Mouse (Mus musculus) liver, embryonic 11.5 days (tissue): Measurements from ENCODE around the gene Peli1. TPM values are rescaled to one million over a fixed set of nuclear protein-coding genes. Genes with fewer than 3 reads are reported as not detected.

Experiments
- ATAC-seq: fragments of 200-750 bp; cut with Nextera tagmentation; replicated peaks from 2 replicates; pipeline ENCODE4 v1.8.0; 2017; ENCODE audit warnings: moderate number of reproducible peaks, mild to moderate bottlenecking, moderate TSS enrichment, moderate library complexity; ENCODE audit not compliant: low FRiP score
- DNase-seq: peaks from one replicate; pipeline ENCODE4 v3.0.0-alpha.2; 2017; ENCODE audit warnings: low spot score
- H3K27ac ChIP-seq: fragments of 300-500 bp; sonication (generic); 2 replicates; pipeline ENCODE4 v1.5.1; 2014; ENCODE audit warnings: mild to moderate bottlenecking, low read depth, low read length, control low read depth
- H3K27me3 ChIP-seq: fragments of 300-500 bp; sonication (generic); replicated peaks from 2 replicates; pipeline ENCODE4 v1.6.1; 2014; ENCODE audit warnings: low read length, mixed read lengths; ENCODE audit not compliant: control insufficient read depth, insufficient read depth
- H3K36me3 ChIP-seq: fragments of 300-500 bp; sonication (generic); 2 replicates; pipeline ENCODE4 v1.6.1; 2014; ENCODE audit warnings: mild to moderate bottlenecking, low read length, moderate library complexity, mixed read lengths; ENCODE audit not compliant: control insufficient read depth, insufficient read depth
- H3K4me1 ChIP-seq: fragments of 300-500 bp; sonication (generic); replicated peaks from 2 replicates; pipeline ENCODE4 v1.6.1; 2014; ENCODE audit warnings: low read length, mixed read lengths; ENCODE audit not compliant: control insufficient read depth, insufficient read depth
- H3K4me2 ChIP-seq: fragments of 300-500 bp; sonication (generic); 2 replicates; pipeline ENCODE4 v1.6.1; 2014; ENCODE audit warnings: mild to moderate bottlenecking, control low read depth, moderate library complexity
- H3K4me3 ChIP-seq: fragments of 300-500 bp; sonication (generic); 2 replicates; pipeline ENCODE4 v1.5.1; 2014; ENCODE audit warnings: low read depth, low read length, control low read depth
- H3K9ac ChIP-seq: fragments of 300-500 bp; sonication (generic); 2 replicates; pipeline ENCODE4 v1.6.1; 2014; ENCODE audit warnings: low read depth, low read length, control low read depth
- H3K9me3 ChIP-seq: fragments of 300-500 bp; sonication (generic); 2 replicates; pipeline ENCODE4 v1.6.1; 2016; ENCODE audit warnings: low read length, inconsistent platforms, mixed read lengths; ENCODE audit not compliant: control insufficient read depth
- WGBS: fragments of 180-500 bp; shearing (Covaris S2); extraction: QIAGEN DNeasy Blood & Tissue Kit; methylation state at CpG from one replicate; pipeline ENCODE4 v1.1.7; 2014; 5-methylcytosine and 5-hydroxymethylcytosine counted together
- polyA plus RNA-seq: library from polyadenylated mRNA; unstranded; fragments of >200 nt; fragmentation: Nextera tagmentation; extraction: Ambion mirVana; gene quantifications from 2 replicates; pipeline ENCODE4 v1.2.1, GENCODE M21; 2014

The Peli1 gene
- polyA plus RNA-seq, 1 experiment from 2014 or later = 25.2 TPM

DNA sequence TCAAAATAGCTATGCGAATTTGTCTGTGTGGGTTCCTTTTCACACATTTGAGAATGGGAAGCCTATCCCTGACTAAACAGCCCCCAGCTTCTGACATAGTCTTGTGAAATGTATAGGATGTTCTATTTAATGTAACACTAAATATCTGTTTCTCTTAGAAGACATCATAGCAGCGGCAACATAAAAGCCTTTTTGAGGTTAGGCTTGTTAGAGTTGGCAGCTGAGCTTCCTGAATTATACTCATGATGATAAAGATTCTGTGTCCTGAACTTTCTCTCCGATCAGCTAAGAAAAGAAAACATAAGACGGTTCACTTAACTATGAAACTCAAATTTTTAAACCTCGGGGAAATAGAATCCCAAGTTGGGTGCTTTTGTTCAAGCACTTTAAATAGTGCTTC, 59.2 kb downstream of the Peli1 start:
- ATAC-seq (no peak), DNase-seq (no peak)
- peaks cover 8% of the 10 kb centered on the region for H3K36me3 ChIP-seq
- H3K27me3 ChIP-seq = no peaks in the 10 kb centered on the region
- WGBS = 91% methylated on average over 5 of the region's 5 CpGs
- no peaks in the 10 kb centered on the region for H3K4me1 ChIP-seq
- H3K4me2 ChIP-seq = no peak overlapping the region
- no peak overlapping the region for H3K9ac ChIP-seq
- H3K9me3 ChIP-seq = no peaks in the 10 kb centered on the region
- no peak overlapping the region for H3K27ac ChIP-seq
- H3K4me3 ChIP-seq = no peak overlapping the region

GRCm38 (mm10) chr11:21151672-21152071, 60.6 kb downstream of the Peli1 start:
- DNase-seq = no peak
- Histone ChIP-seq H3K9me3 (no peaks in the 10 kb centered on the region), H3K4me1 (no peaks in the 10 kb centered on the region), H3K4me3 (no peak overlapping the region), H3K36me3 (peaks cover 8% of the 10 kb centered on the region), H3K9ac (no peak overlapping the region), H3K4me2 (no peak overlapping the region), H3K27me3 (no peaks in the 10 kb centered on the region), H3K27ac (no peak overlapping the region)
- ATAC-seq = no peak
- 83% methylated on average over 1 of the region's 1 CpGs for WGBS

DNA sequence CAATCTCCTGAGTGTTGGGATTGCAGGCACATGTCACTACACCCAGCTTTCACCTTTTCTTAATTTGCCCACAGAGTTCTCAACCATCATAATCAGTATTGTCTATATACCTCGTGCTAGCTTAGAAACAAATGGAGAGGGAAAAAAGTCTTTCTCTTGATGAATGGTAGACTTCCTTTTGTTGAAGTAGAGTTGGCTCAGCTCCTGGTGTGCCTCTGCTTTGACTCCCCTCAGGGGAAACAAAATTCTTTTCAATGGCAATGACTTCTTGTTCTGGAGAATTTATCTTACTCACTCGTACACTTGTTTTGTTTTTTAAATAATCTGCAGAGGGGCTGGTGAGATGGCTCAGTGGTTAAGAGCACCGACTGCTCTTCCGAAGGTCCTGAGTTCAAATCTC, 62.0 kb downstream of the Peli1 start:
- Histone ChIP-seq H3K4me1 (no peaks in the 10 kb centered on the region), H3K36me3 (peaks cover 6% of the 10 kb centered on the region), H3K4me3 (no peak overlapping the region), H3K4me2 (no peak overlapping the region), H3K27me3 (no peaks in the 10 kb centered on the region), H3K27ac (no peak overlapping the region), H3K9ac (no peak overlapping the region), H3K9me3 (no peaks in the 10 kb centered on the region)
- no peak for ATAC-seq
- WGBS = 83% methylated on average over 4 of the region's 4 CpGs
- DNase-seq = no peak

GRCm38 (mm10) chr11:21157595-21157994, 66.5 kb downstream of the Peli1 start:
- Histone ChIP-seq H3K9ac (no peak overlapping the region), H3K4me2 (no peak overlapping the region), H3K4me1 (no peaks in the 10 kb centered on the region), H3K36me3 (peaks cover 3% of the 10 kb centered on the region; the same call in 1 of the 2 replicates), H3K27me3 (no peaks in the 10 kb centered on the region), H3K27ac (no peak overlapping the region), H3K9me3 (no peaks in the 10 kb centered on the region), H3K4me3 (no peak overlapping the region)
- no peak for ATAC-seq
- 74% methylated on average over 4 of the region's 4 CpGs for WGBS
- no peak for DNase-seq

DNA sequence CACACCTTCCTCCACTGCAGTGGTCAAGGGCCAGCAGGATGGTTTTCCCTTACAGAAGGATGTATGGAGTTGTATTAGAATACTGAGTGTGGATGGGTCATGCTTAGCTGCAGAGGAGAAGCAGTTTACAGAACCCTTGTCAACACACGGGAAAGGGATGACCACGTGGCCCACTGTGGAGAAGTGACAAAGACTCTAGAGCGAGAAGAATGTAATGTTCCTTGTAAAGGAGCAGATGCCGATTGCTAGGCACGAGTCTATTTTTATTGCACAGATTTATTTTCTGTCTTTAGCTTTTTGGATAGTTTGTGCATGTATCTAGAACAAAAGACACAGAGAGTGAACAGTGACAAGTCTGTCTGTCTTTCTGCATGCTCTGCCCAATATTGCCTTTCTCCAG, 71.0 kb downstream of the Peli1 start:
- H3K4me1 ChIP-seq = peaks cover 3% of the 10 kb centered on the region; the same call in 1 of the 2 replicates
- H3K9me3 ChIP-seq = no peaks in the 10 kb centered on the region
- H3K9ac ChIP-seq = no peak overlapping the region
- no peak overlapping the region for H3K4me3 ChIP-seq
- ATAC-seq (no peak), DNase-seq (no peak)
- H3K27me3 ChIP-seq = no peaks in the 10 kb centered on the region
- WGBS = 81% methylated on average over 5 of the region's 5 CpGs
- H3K4me2 ChIP-seq = no peak overlapping the region
- no peak overlapping the region for H3K27ac ChIP-seq
- H3K36me3 ChIP-seq = no peaks in the 10 kb centered on the region

DNA sequence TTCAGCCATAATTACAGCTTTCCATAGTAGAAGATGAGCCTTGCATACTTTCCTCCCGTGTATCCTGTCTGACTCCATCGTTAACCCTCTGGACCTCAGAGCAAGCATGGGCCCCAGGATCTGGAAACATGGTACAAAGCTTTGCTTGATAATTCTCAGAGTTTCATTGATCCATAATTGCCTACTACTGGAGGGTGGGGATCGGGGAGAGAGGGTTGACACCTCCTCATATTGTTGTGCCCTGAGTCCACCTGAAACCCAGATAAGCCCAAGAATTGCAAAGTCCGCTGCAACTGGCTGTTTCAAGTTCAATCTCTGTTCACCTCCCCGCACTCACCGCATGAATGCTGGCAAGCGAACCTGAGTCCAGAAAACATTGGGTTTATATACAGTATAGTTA, 72.1 kb downstream of the Peli1 start:
- Histone ChIP-seq H3K36me3 (no peaks in the 10 kb centered on the region), H3K9ac (no peak overlapping the region), H3K4me3 (no peak overlapping the region), H3K9me3 (no peaks in the 10 kb centered on the region), H3K27ac (no peak overlapping the region), H3K4me2 (no peak overlapping the region), H3K27me3 (no peaks in the 10 kb centered on the region), H3K4me1 (peaks cover 3% of the 10 kb centered on the region; the same call in 1 of the 2 replicates)
- WGBS = 66% methylated on average over 7 of the region's 7 CpGs
- no peak for DNase-seq
- no peak for ATAC-seq

GRCm38 (mm10) chr11:21163673-21164072, 72.6 kb downstream of the Peli1 start:
- Histone ChIP-seq H3K4me1 (peaks cover 3% of the 10 kb centered on the region; the same call in 1 of the 2 replicates), H3K4me2 (no peak overlapping the region), H3K9me3 (no peaks in the 10 kb centered on the region), H3K27me3 (no peaks in the 10 kb centered on the region), H3K4me3 (no peak overlapping the region), H3K27ac (no peak overlapping the region), H3K9ac (no peak overlapping the region), H3K36me3 (no peaks in the 10 kb centered on the region)
- DNase-seq = no peak
- ATAC-seq = no peak
- WGBS = 14% methylated on average over 5 of the region's 5 CpGs

- no peaks in the 10 kb centered on the region; the same call in 1 of the 2 replicates for H3K9me3 ChIP-seq
- no peaks in the 10 kb centered on the region for H3K27me3 ChIP-seq
- 61% methylated on average over 8 of the region's 8 CpGs for WGBS
- H3K4me1 ChIP-seq = peaks cover 3% of the 10 kb centered on the region; the same call in 1 of the 2 replicates
- ATAC-seq (no peak), DNase-seq (no peak)
- H3K4me2 ChIP-seq = no peak overlapping the region
- no peak overlapping the region for H3K9ac ChIP-seq
- no peak overlapping the region for H3K27ac ChIP-seq
- H3K36me3 ChIP-seq = no peaks in the 10 kb centered on the region
- H3K4me3 ChIP-seq = no peak overlapping the region
Measured at GRCm38 (mm10) chr11:21164312-21164993, 73.4 kb downstream of the Peli1 start.

DNA sequence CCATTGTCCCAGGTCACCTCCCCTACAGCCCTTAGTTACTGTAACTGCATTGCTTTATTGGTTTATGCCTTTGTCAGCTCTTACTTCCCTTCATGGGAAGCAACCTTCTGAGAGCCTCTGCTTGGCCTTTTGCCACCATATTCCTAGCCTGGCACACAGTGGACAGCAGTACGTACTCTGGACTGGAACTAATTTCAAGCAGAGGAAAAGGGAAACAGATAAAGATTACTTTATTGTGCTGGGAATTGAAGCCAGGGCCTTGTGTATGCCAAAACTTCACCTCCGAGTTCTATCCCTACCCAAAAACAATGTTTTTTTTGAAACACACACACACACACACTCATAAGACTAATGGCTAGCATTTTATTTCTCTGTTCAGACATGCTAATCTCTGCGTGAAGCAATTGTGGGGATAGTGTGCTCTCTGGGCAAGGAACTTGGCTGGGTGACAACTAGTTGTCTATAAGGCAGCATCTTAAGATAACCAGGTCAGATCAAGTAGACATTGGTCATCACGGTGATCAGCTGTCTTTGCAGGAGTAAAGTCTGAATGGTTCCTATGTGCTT, 74.0 kb downstream of the Peli1 start:
- H3K36me3 ChIP-seq = no peaks in the 10 kb centered on the region
- H3K9ac ChIP-seq = no peak overlapping the region
- H3K27ac ChIP-seq = no peak overlapping the region
- no peak for ATAC-seq
- H3K4me3 ChIP-seq = no peak overlapping the region
- no peaks in the 10 kb centered on the region for H3K27me3 ChIP-seq
- H3K4me1 ChIP-seq = peaks cover 3% of the 10 kb centered on the region; the same call in 1 of the 2 replicates
- DNase-seq = no peak
- H3K4me2 ChIP-seq = no peak overlapping the region
- no peaks in the 10 kb centered on the region; the same call in 1 of the 2 replicates for H3K9me3 ChIP-seq
- WGBS = 79% methylated on average over 4 of the region's 4 CpGs
